Mouse (Mus musculus) kidney, postnatal 0 days (tissue): ENCODE measurements around the gene Metap1. TPM values are rescaled to one million over a fixed set of nuclear protein-coding genes. Genes with fewer than 3 reads are reported as not detected.

Experiments
- ATAC-seq: fragments of 200-750 bp; cut with Nextera tagmentation; replicated peaks from 2 replicates; pipeline ENCODE4 v1.8.0; 2017; ENCODE audit warnings: low read depth, moderate number of reproducible peaks, moderate TSS enrichment, moderate library complexity; ENCODE audit not compliant: low FRiP score
- DNase-seq: peaks from one replicate; pipeline ENCODE4 v3.0.0-alpha.2; 2016; ENCODE audit warnings: low spot score
- H3K27ac ChIP-seq: fragments of 300-500 bp; sonication (generic); 2 replicates; pipeline ENCODE4 v1.5.1; 2014; ENCODE audit warnings: mild to moderate bottlenecking
- H3K27me3 ChIP-seq: fragments of 300-500 bp; sonication (generic); 2 replicates; pipeline ENCODE4 v1.6.1; 2014; ENCODE audit warnings: low read length, mixed read lengths; ENCODE audit not compliant: insufficient read depth
- H3K36me3 ChIP-seq: fragments of 300-500 bp; sonication (generic); 2 replicates; pipeline ENCODE4 v1.6.1; 2014; ENCODE audit warnings: low read length, mixed read lengths; ENCODE audit not compliant: insufficient read depth
- H3K4me1 ChIP-seq: fragments of 300-500 bp; sonication (generic); replicated peaks from 2 replicates; pipeline ENCODE4 v1.6.1; 2014; ENCODE audit warnings: antibody characterized with exemption, low read length, mixed read lengths; ENCODE audit not compliant: insufficient read depth
- H3K4me2 ChIP-seq: fragments of 300-500 bp; sonication (generic); 2 replicates; pipeline ENCODE4 v1.6.1; 2014; ENCODE audit warnings: mild to moderate bottlenecking, low read length, moderate library complexity, mixed read lengths
- H3K4me3 ChIP-seq: fragments of 300-500 bp; sonication (generic); replicated peaks from 2 replicates; pipeline ENCODE4 v1.5.1; 2014; ENCODE audit warnings: low read depth, low read length
- H3K9ac ChIP-seq: fragments of 300-500 bp; sonication (generic); 2 replicates; pipeline ENCODE4 v1.6.1; 2014; ENCODE audit warnings: low read depth, low read length
- H3K9me3 ChIP-seq: fragments of 300-500 bp; sonication (generic); replicated peaks from 2 replicates; pipeline ENCODE4 v1.6.1; 2016; ENCODE audit warnings: low read length, inconsistent platforms, mixed read lengths
- CTCF ChIP-seq: IDR thresholded peaks from 2 replicates; pipeline ENCODE4 v1.5.1; 2016; ENCODE audit warnings: antibody characterized with exemption, low read depth, mild to moderate bottlenecking, moderate library complexity
- WGBS: fragments of 180-500 bp; shearing (Covaris S2); extraction: QIAGEN DNeasy Blood & Tissue Kit; methylation state at CpG from one replicate; pipeline ENCODE4 v1.1.7; 2014; 5-methylcytosine and 5-hydroxymethylcytosine counted together
- polyA plus RNA-seq: library from polyadenylated mRNA; unstranded; fragments of >200 nt; fragmentation: Nextera tagmentation; extraction: Ambion mirVana; gene quantifications from 2 replicates; pipeline ENCODE4 v1.2.1, GENCODE M21; 2015

Metap1 gene
- polyA plus RNA-seq, 1 experiment from 2014 or later: 40.2 TPM

DNA sequence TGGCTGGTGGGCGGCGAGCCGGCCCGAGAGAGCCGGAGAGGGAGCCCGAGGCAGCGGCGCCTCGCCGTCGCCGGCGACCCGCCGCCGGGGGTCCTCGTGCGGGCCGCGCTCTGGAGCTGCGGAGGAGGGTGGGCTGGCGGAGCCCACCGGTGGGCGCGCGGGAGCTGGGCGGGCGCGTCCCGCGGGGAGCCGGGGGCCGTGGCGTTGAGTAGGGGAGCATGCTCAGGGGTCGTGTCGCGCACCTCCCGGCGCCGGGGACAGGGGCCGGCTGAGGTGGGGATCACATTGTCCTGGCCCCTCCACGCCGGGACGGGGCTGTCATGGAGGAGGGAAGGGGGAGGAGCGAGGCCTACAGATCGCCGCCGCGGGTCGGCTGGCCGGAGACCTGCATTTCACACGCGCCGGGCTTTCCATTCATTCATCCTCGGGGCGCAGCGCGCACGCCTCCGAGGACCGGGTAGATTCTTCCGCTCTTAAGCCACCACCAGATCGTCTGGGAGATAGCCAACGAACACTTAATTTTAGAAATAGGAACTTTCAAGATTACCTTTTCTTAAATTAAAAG is 38.4 kb upstream of the Metap1 start:
- peak; percentile 71 for ATAC-seq
- Histone ChIP-seq H3K9me3 (no peaks in the 10 kb centered on the region), H3K27ac (peak overlapping the region; percentile 92), H3K4me3 (peak overlapping the region; percentile 100), H3K4me2 (peak overlapping the region; percentile 83), H3K36me3 (no peaks in the 10 kb centered on the region), H3K4me1 (0 out of 2 replicates have a peak, but pooled peaks cover 18% of the 10 kb centered on the region), H3K9ac (peak overlapping the region; percentile 96), H3K27me3 (no peaks in the 10 kb centered on the region)
- no peak for TF ChIP-seq CTCF
- peak; percentile 89 for DNase-seq
- WGBS: under 1% methylated on average over 54 of the region's 64 CpGs

- ATAC-seq (peak; percentile 93), DNase-seq (peak; percentile 99)
- WGBS: under 1% methylated on average over 50 of the region's 85 CpGs
- peak overlapping the region; percentile 100 for H3K4me3 ChIP-seq
- H3K4me2 ChIP-seq: peak overlapping the region; percentile 83
- H3K4me1 ChIP-seq: 0 out of 2 replicates have a peak, but pooled peaks cover 15% of the 10 kb centered on the region
- no peaks in the 10 kb centered on the region for H3K36me3 ChIP-seq
- H3K9me3 ChIP-seq: no peaks in the 10 kb centered on the region
- peak overlapping the region; percentile 96 for H3K9ac ChIP-seq
- H3K27me3 ChIP-seq: no peaks in the 10 kb centered on the region
- peak; percentile 33; the same call in 1 of the 2 replicates for TF ChIP-seq CTCF
- peak overlapping the region; percentile 96 for H3K27ac ChIP-seq
Observed at GRCm38 (mm10) chr3:138526916-138527666, 37.8 kb upstream of the Metap1 start.

DNA sequence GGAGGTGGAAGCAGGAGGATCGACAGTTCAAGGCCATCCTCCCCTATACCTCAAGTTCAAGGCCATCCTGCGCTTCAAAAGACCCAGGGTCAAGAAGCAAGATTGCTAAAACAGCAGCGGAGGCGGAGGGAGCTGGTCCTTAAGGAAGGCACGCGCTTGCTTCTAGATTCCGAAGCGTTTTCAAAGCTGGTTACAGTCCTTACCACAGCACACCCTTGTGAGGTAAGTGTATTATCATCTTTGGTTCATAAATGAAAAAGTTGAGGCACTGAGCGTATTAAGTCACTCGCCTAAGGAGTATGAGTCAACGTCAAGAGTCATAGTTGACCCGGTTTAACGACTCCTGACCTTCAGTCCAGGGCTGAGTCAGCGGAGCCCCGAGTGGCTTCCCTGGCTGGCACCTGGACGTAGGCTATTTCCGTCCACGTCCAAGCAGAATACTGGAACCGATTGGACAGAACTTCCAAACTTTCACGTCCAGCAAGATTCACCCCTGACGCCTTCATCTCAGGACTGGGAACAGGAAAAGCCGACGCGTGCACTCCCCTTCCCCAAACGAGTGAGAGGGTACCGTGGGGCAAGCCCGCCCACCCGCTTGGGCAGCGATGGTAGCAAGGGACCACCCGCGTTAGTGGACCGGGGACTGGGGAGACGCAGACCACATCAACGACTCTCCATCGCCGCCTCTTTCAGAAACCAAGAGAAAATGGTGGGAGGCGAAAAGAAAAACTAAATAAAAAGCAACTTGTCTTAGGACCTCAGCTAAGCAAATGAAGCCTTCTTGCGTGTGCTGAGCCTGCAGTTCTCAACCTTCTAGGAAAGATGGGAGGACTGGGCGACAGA is 37.0 kb upstream of the Metap1 start, which contains the start of gene Eif4e:
Gene Eif4e (plus strand): TSS at position 107 of the 843 bp plus-strand sequence.
- Histone ChIP-seq H3K4me1 (0 out of 2 replicates have a peak, but pooled peaks cover 15% of the 10 kb centered on the region), H3K9me3 (no peaks in the 10 kb centered on the region), H3K4me3 (peak within 1 kb of the TSS; percentile 100), H3K36me3 (no peaks in the 10 kb centered on the region), H3K27ac (peak within 1 kb of the TSS; percentile 96), H3K4me2 (peak within 1 kb of the TSS; percentile 81), H3K9ac (peak within 1 kb of the TSS; percentile 67), H3K27me3 (no peaks in the 10 kb centered on the region)
- ATAC-seq: peak; percentile 71
- WGBS: 2% methylated on average over 39 of the region's 39 CpGs
- no peak for TF ChIP-seq CTCF
- DNase-seq: peak; percentile 65

DNA sequence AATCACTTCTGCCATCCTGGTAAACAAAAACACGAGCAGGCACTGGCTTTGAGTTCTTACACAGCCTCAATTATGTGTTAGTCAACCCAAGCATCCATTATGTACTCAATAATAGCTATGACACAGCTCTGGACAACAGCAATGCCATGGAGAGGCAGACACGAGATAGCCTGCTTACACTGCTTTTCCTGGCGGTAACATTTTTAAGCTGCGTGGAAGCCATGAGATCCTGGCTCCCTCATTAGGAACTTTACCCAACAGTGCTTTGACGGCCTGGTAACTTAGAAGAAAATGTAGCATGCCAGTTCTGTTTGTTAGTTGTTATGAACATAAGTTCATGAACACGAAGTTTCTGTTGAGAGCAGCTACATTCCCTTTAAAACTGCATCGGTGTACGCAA is 36.2 kb upstream of the Metap1 start:
- 72% methylated on average over 8 of the region's 8 CpGs for WGBS
- no peak for TF ChIP-seq CTCF
- no peak overlapping the region for H3K4me3 ChIP-seq
- H3K27me3 ChIP-seq: no peaks in the 10 kb centered on the region
- H3K9ac ChIP-seq: no peak overlapping the region
- no peak overlapping the region for H3K4me2 ChIP-seq
- H3K9me3 ChIP-seq: no peaks in the 10 kb centered on the region
- 0 out of 2 replicates have a peak, but pooled peaks cover 10% of the 10 kb centered on the region for H3K4me1 ChIP-seq
- DNase-seq (no peak), ATAC-seq (no peak)
- H3K36me3 ChIP-seq: no peaks in the 10 kb centered on the region
- H3K27ac ChIP-seq: no peak overlapping the region

DNA sequence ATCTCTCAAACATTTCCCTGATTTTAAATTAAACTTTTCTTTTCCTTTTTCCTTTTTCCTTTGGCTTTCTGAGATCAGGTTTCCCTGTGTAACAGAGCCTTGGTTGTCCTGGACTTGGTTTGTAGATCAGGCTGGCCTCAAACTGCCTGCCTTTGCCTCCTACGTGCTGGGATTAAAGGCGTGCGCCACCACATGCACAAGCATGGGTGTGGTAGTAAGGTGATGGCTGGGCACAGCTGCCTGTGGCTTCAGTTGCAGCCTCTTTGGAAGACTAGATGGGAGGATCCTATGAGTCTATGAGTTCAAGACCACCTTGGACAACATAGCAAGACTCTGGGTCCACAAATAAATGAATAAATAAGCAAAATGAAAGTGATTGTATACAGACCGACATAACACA is 34.6 kb upstream of the Metap1 start:
- H3K4me1 ChIP-seq: 0 out of 2 replicates have a peak, but pooled peaks cover 6% of the 10 kb centered on the region
- no peak overlapping the region for H3K9ac ChIP-seq
- no peak overlapping the region for H3K4me3 ChIP-seq
- ATAC-seq: no peak
- H3K36me3 ChIP-seq: no peaks in the 10 kb centered on the region
- no peak for DNase-seq
- H3K9me3 ChIP-seq: no peaks in the 10 kb centered on the region
- 90% methylated on average over 4 of the region's 4 CpGs for WGBS
- no peaks in the 10 kb centered on the region for H3K27me3 ChIP-seq
- H3K4me2 ChIP-seq: no peak overlapping the region
- H3K27ac ChIP-seq: no peak overlapping the region
- TF ChIP-seq CTCF: no peak

DNA sequence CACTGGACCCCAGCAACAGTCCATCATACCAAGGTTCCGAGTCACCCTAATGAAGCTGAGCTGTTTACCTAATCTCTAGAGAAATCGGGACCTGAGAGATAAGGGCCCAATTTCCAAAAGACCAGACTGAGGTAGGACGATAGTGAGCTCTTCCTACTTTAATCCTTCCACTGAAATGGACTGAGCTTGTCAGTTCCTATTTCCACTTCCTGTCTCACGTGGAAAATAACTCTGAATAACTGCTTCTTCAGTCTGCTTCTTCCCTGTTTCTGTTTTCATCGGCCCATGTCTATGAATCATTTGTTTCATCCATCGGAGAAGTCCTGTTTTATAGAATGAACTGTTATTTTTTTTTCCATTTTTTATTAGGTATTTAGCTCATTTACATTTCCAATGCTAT is 29.9 kb upstream of the Metap1 start:
- 78% methylated on average over 6 of the region's 6 CpGs for WGBS
- no peak for TF ChIP-seq CTCF
- Histone ChIP-seq H3K9ac (no peak overlapping the region), H3K36me3 (no peaks in the 10 kb centered on the region), H3K9me3 (no peaks in the 10 kb centered on the region), H3K4me2 (no peak overlapping the region), H3K4me3 (no peak overlapping the region), H3K4me1 (no peaks in the 10 kb centered on the region), H3K27ac (no peak overlapping the region), H3K27me3 (no peaks in the 10 kb centered on the region)
- ATAC-seq: no peak
- no peak for DNase-seq
